Mouse (Mus musculus) intestine, embryonic 14.5 days (tissue): ENCODE results near the gene Sept9. TPM values are rescaled to one million over a fixed set of nuclear protein-coding genes. Genes with fewer than 3 reads are reported as not detected.

Source experiments
- ATAC-seq: fragments of 200-750 bp; cut with Nextera tagmentation; replicated peaks from 2 replicates; pipeline ENCODE4 v1.8.0; 2017; ENCODE audit warnings: low read depth, moderate number of reproducible peaks, moderate TSS enrichment, moderate library complexity; ENCODE audit not compliant: low FRiP score, low TSS enrichment
- DNase-seq: peaks from one replicate; pipeline ENCODE4 v3.0.0-alpha.2; 2018; ENCODE audit warnings: low spot score
- H3K27ac ChIP-seq: fragments of 300-500 bp; sonication (generic); 2 replicates; pipeline ENCODE4 v1.5.1; 2014; ENCODE audit warnings: low read depth, mild to moderate bottlenecking, control low read depth
- H3K27me3 ChIP-seq: fragments of 300-500 bp; sonication (generic); replicated peaks from 2 replicates; pipeline ENCODE4 v1.6.1; 2014; ENCODE audit warnings: low read length, control low read depth; ENCODE audit not compliant: control insufficient read depth, insufficient read depth
- H3K36me3 ChIP-seq: fragments of 300-500 bp; sonication (generic); 2 replicates; pipeline ENCODE4 v1.6.1; 2014; ENCODE audit warnings: low read length, control low read depth; ENCODE audit not compliant: control insufficient read depth, insufficient read depth
- H3K4me1 ChIP-seq: fragments of 300-500 bp; sonication (generic); replicated peaks from 2 replicates; pipeline ENCODE4 v1.6.1; 2014; ENCODE audit warnings: low read length, control low read depth, mixed read lengths; ENCODE audit not compliant: control insufficient read depth, insufficient read depth
- H3K4me2 ChIP-seq: fragments of 300-500 bp; sonication (generic); 2 replicates; pipeline ENCODE4 v1.6.1; 2014; ENCODE audit warnings: low read length
- H3K4me3 ChIP-seq: fragments of 300-500 bp; sonication (generic); 2 replicates; pipeline ENCODE4 v1.5.1; 2014; ENCODE audit warnings: low read depth, low read length, control low read depth, mixed read lengths
- H3K9ac ChIP-seq: fragments of 300-500 bp; sonication (generic); 2 replicates; pipeline ENCODE4 v1.6.1; 2014; ENCODE audit warnings: mild to moderate bottlenecking, low read length
- H3K9me3 ChIP-seq: fragments of 300-500 bp; sonication (generic); 2 replicates; pipeline ENCODE4 v1.6.1; 2016; ENCODE audit warnings: low read length, control low read depth; ENCODE audit not compliant: control insufficient read depth
- WGBS: fragments of 180-500 bp; shearing (Covaris S2); extraction: QIAGEN DNeasy Blood & Tissue Kit; methylation state at CpG from one replicate; pipeline ENCODE4 v1.1.7; 2014; 5-methylcytosine and 5-hydroxymethylcytosine counted together
- polyA plus RNA-seq: library from polyadenylated mRNA; unstranded; fragments of >200 nt; fragmentation: Nextera tagmentation; extraction: Ambion mirVana; gene quantifications from 2 replicates; pipeline ENCODE4 v1.2.1, GENCODE M21; 2014

Gene Sept9
- polyA plus RNA-seq, 1 experiment from 2014 or later, result 143 TPM

DNA sequence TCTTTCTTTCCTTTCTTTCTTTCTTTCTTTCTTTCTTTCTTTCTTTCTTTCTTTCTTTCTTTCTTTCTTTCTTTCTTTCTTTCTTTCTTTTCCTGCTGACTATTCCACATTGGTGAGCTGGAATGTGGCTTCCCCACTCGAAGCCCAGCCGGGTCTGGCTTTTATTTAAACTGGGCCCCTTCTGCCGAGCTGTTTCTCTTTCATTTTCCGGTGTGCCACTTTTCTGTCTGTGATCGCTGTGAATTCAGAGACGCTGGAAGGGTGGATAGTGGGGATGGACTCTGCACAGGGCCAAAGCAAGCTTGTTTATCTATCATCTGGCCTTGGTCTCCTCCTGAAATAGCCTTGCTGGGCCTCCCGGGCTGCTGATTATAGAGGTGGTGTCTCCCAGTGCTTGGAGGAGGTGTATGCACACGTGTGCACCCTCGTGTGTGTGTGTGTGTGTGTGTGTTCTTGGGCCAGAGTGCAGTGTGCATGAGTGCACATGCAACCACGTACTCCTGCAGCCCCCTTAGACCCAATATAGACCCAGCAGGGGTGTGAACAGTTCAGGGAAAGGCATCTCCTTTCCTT lies 33.5 kb downstream of the Sept9 start:
- WGBS, result 15% methylated on average over 10 of the region's 10 CpGs
- Histone ChIP-seq H3K36me3 (no peaks in the 10 kb centered on the region), H3K27me3 (no peaks in the 10 kb centered on the region), H3K9ac (peak overlapping the region; percentile 36; the same call in 1 of the 2 replicates), H3K4me1 (peaks cover 48% of the 10 kb centered on the region), H3K9me3 (no peaks in the 10 kb centered on the region), H3K4me2 (peak overlapping the region; percentile 57), H3K4me3 (peak overlapping the region; percentile 29), H3K27ac (peak overlapping the region; percentile 65; the same call in 1 of the 2 replicates)
- DNase-seq, result no peak
- ATAC-seq, result no peak

DNA sequence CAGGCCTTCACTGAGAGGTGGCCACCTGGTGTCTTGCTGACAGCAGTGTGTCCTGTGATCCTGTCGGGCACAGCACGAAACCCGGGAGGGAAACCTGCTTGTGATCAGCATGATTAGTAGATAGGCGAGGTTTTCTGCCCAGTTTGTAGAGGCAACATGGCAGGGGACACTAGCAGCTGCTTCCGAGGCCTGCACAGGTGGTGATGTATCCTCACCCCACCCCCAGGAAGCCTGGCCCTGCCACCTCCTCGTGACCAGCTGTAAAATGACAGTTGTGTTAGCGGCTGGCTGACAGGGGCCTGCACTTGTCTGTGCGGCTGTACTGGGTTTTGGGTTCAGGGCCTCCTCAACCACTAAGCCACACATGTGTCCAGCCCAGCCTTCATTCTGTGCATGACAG lies 34.4 kb downstream of the Sept9 start:
- no peak overlapping the region; the same call in 1 of the 2 replicates for H3K4me2 ChIP-seq
- no peak overlapping the region for H3K27ac ChIP-seq
- H3K4me1 ChIP-seq, result peaks cover 43% of the 10 kb centered on the region
- H3K27me3 ChIP-seq, result no peaks in the 10 kb centered on the region
- no peak overlapping the region for H3K4me3 ChIP-seq
- 65% methylated on average over 8 of the region's 8 CpGs for WGBS
- H3K9ac ChIP-seq, result no peak overlapping the region
- no peak for ATAC-seq
- no peaks in the 10 kb centered on the region for H3K36me3 ChIP-seq
- DNase-seq, result no peak
- H3K9me3 ChIP-seq, result no peaks in the 10 kb centered on the region

DNA sequence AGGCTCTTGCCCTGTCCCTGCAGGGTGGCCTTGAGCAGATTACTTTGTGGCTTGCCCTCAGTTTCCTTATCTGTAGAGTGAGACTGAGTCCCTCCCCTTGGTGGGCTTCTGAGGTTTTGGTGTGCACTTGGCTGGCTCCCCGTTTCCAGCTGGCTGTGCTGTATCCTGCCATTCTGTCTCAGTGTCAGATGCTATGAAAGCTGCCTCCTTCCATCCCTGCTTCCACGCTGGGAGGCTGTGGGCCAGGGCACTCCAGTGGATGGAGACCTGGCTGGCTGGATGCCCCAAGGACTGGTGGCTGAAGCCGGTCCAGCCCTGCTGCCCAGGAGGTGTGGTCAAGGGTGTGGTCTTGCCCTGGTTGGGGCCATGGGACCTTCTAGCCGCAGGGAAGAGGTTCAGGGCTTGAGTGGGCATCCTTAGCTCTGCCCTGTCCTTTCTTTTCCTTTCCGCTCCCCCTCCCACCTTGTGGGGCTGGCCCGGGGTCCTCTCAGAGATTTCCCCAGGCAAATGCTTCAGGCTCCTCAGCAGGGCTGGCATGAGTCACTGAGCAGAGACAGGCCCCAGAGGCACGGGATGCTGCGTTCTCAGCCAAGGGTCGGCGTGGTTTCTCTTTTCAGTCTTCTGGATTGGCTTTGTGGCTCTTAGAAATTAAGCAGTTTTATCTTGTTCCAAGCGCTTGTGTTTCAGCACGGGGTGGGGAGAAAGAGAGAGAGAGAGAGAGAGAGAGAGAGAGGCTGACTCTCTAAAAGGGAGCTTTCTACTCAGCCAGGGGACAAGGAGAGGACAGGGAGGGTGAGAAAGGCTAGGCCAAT lies 35.8 kb downstream of the Sept9 start:
- no peak for ATAC-seq
- no peaks in the 10 kb centered on the region for H3K27me3 ChIP-seq
- no peaks in the 10 kb centered on the region for H3K36me3 ChIP-seq
- H3K27ac ChIP-seq, result no peak overlapping the region
- peak overlapping the region; percentile 11; the same call in 1 of the 2 replicates for H3K4me2 ChIP-seq
- no peak overlapping the region for H3K9ac ChIP-seq
- H3K4me3 ChIP-seq, result no peak overlapping the region
- WGBS, result 41% methylated on average over 12 of the region's 12 CpGs
- DNase-seq, result no peak
- H3K4me1 ChIP-seq, result peaks cover 43% of the 10 kb centered on the region
- no peaks in the 10 kb centered on the region for H3K9me3 ChIP-seq

DNA sequence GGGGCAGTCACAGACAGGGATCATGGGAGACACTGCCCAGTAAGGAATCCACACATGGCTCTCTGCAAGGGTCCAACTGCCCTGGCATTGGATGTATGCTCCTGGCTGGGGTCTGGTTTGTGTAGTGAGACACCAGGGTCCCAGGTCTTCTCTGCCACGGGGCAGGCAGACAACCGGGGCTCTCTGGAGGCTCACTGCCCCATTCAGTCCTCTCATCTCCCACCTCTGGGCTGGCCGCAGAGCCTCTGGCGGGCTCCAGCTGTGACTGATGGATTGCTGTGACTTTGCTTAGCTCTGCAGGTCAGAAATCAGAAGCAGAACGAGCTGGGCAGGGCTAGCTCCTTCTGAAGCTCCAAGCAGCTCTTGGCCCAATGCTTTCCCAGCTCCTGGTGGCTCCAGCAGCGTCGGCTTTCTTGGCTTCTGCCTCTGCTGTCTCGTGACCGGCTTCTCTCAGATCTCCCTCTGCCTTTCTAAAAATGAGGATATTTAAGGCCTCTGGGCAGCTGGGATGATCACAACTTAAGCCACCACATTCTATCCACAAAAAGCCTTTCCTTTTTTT lies 36.5 kb downstream of the Sept9 start:
- H3K4me2 ChIP-seq, result 0 out of 2 replicates have a peak overlapping the region, but pooled peaks have one; percentile 18
- peak overlapping the region; percentile 16; the same call in 1 of the 2 replicates for H3K27ac ChIP-seq
- no peak for ATAC-seq
- DNase-seq, result no peak
- no peaks in the 10 kb centered on the region for H3K36me3 ChIP-seq
- H3K4me3 ChIP-seq, result no peak overlapping the region
- H3K9ac ChIP-seq, result no peak overlapping the region
- WGBS, result 25% methylated on average over 9 of the region's 9 CpGs
- H3K4me1 ChIP-seq, result peaks cover 43% of the 10 kb centered on the region
- H3K27me3 ChIP-seq, result no peaks in the 10 kb centered on the region
- H3K9me3 ChIP-seq, result no peaks in the 10 kb centered on the region

DNA sequence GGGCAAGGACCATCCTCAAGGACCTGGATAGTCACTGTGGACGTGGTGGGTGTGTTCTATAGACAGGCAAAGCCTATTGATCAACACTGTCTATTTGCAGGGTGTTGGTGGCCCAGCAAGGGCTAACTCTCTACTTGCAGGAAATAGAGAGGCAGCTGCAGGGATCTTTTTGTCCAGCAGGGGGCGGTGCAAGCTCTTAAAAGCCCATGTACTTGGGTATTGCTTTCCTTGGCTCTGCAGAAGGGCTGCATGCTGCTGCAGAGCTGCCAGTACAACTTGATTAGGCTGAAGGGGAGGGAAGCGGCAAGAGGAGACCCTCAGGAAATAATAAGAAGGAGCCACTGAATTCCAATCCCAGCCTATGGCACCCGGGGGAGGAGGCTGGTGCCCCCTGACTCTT lies 38.7 kb downstream of the Sept9 start:
- ATAC-seq, result peak; percentile 56
- Histone ChIP-seq H3K36me3 (no peaks in the 10 kb centered on the region), H3K4me2 (no peak overlapping the region), H3K27me3 (no peaks in the 10 kb centered on the region), H3K9ac (no peak overlapping the region), H3K4me3 (no peak overlapping the region), H3K4me1 (peaks cover 29% of the 10 kb centered on the region), H3K27ac (no peak overlapping the region), H3K9me3 (no peaks in the 10 kb centered on the region)
- DNase-seq, result peak; percentile 100
- WGBS, result 2% methylated on average over 4 of the region's 4 CpGs

DNA sequence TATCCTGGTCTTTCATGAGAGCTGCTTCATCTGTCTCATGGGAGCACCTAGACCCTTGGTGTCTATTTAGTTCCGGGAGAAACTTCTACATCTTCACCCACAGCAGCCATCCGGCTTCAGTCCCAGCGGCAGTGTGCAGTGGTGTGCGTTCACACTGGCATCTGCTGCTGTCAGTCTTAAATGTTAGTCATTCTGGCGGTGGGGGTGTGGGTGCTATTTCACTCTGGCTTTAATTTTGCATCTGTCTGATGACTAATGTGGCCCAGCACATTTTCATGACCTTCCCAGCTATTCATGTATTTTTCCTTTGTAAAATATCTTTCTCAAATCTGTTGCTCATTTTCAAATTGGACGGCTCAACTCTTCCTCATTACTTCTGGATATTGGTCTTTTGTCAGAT lies 40.2 kb downstream of the Sept9 start:
- Histone ChIP-seq H3K27ac (no peak overlapping the region), H3K27me3 (no peaks in the 10 kb centered on the region), H3K4me1 (peaks cover 17% of the 10 kb centered on the region), H3K9me3 (no peaks in the 10 kb centered on the region), H3K4me2 (no peak overlapping the region), H3K36me3 (no peaks in the 10 kb centered on the region), H3K9ac (no peak overlapping the region), H3K4me3 (no peak overlapping the region)
- ATAC-seq, result no peak
- DNase-seq, result no peak
- 88% methylated on average over 6 of the region's 6 CpGs for WGBS

DNA sequence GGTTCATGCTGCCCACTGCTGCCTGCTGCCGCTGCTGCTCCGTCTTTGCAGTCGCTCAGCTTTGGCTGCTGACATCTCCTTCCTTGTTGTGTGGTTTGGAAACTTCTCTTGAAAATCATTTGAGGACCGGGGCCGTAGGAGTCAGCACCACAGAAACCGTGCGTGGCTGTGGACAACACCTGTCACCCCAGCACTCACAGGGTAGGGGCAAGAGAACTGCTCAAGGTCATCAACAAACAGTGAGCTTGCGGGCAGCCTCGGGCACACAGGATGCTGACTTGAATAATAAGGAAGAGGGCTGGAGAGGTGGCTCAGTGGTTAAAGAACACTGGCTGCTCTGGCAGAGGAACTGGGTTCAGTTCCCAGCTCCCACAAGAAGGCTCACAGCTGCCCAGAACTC lies 40.9 kb downstream of the Sept9 start:
- no peaks in the 10 kb centered on the region for H3K27me3 ChIP-seq
- H3K9me3 ChIP-seq, result no peaks in the 10 kb centered on the region
- no peak overlapping the region for H3K4me2 ChIP-seq
- no peak for DNase-seq
- no peak for ATAC-seq
- H3K4me3 ChIP-seq, result no peak overlapping the region
- H3K4me1 ChIP-seq, result peaks cover 10% of the 10 kb centered on the region
- no peak overlapping the region for H3K27ac ChIP-seq
- no peaks in the 10 kb centered on the region for H3K36me3 ChIP-seq
- H3K9ac ChIP-seq, result no peak overlapping the region
- 75% methylated on average over 9 of the region's 9 CpGs for WGBS

DNA sequence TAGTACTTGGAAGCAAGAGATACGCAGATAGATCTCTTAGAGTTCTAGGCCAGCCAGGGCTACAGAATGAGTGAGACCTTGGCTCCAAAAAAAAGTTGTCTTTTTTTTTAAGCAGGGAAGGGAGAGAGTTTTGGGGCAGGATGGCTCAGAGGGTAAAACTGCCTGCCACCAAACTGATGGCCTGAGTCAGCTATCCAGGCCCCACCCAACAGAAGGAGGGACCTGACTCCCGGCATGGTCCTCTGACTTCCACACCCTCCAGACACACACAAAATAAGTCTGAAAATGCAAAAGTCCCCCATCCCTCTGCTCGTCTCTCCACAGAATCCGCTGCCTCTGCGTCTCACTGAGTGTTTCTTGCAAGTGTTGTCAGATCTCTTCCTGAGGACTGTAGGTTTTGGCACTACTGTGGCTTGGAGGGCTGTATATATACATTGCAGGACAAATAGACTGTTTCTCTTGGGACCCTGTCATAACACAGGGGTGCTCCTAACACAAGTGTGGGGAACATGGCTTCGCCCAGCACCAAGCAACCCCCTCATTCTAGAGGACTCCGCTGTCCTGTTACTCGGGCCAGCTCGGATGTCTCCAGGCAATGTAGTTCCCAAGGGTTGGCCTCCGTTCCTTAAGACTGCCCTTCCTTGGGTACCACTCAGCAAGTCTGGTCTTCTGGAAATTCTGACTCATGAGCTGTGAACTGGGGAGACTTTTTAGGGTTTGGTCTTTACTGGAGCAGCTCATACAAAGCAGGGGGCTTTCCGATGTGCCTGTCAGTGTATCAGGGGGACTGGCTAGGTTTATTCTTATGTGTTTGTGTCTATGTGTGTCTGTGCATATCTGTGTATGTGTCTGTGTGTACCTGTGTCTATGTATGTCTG lies 41.6 kb downstream of the Sept9 start:
- Histone ChIP-seq H3K36me3 (no peaks in the 10 kb centered on the region), H3K9ac (no peak overlapping the region), H3K4me3 (no peak overlapping the region), H3K27ac (no peak overlapping the region), H3K27me3 (no peaks in the 10 kb centered on the region), H3K4me1 (peaks cover 2% of the 10 kb centered on the region), H3K4me2 (no peak overlapping the region), H3K9me3 (no peaks in the 10 kb centered on the region)
- ATAC-seq (no peak), DNase-seq (no peak)
- 77% methylated on average over 11 of the region's 11 CpGs for WGBS
